Comparison of ENCODE assay signal across 8 mouse cellular contexts in genomic region chr1:34850343-34851136, GRCm38 (mm10). TPM values are rescaled to one million over a fixed set of nuclear protein-coding genes. Genes with fewer than 3 reads are reported as not detected.
DNase-seq lines count a peak whose midpoint lies in the region; ATAC-seq and TF ChIP-seq lines count a peak whose summit lies in the region.

No protein-coding gene starts in this region.

- H3K27me3 ChIP-seq in kidney, embryonic 14.5 days (ENCODE audit: control insufficient read depth, insufficient read depth, low read length) = no peaks in the 10 kb centered on the region
- no peaks in the 10 kb centered on the region for H3K27me3 ChIP-seq in forebrain, embryonic 16.5 days (replicated peaks; ENCODE audit: control insufficient read depth, insufficient read depth, low read length)
- H3K27me3 ChIP-seq in liver, postnatal 0 days (ENCODE audit: insufficient read depth, low read length) = no peaks in the 10 kb centered on the region

- no peak for TF ChIP-seq CTCF in liver, postnatal 0 days (IDR thresholded peaks at IDR 0.05; ENCODE audit: low read depth)

- peak; percentile 45 for ATAC-seq in kidney, embryonic 14.5 days (ENCODE audit: low FRiP score, low TSS enrichment)
- peak; percentile 65 for ATAC-seq in forebrain, embryonic 16.5 days
- ATAC-seq in liver, postnatal 0 days = peak; percentile 45; the same call in 1 of the 2 replicates
- no peak for ATAC-seq in megakaryocyte-erythroid progenitor cell, adult 5-6 weeks (replicated peaks; ENCODE audit: low FRiP score, low TSS enrichment, poor library complexity, severe bottlenecking)
- no peak for ATAC-seq in granulocyte monocyte progenitor cell, adult 5-6 weeks (replicated peaks; ENCODE audit: poor library complexity, severe bottlenecking)

- no peak overlapping the region for H3K27ac ChIP-seq in kidney, embryonic 14.5 days (ENCODE audit: low read depth, low read length)
- no peak overlapping the region for H3K27ac ChIP-seq in forebrain, embryonic 16.5 days (ENCODE audit: low read length)
- no peak overlapping the region for H3K27ac ChIP-seq in liver, postnatal 0 days (ENCODE audit: low read depth)

- TF ChIP-seq EP300 in liver, postnatal 0 days (IDR thresholded peaks at IDR 0.05; ENCODE audit: low read depth) = no peak

- H3K4me2 ChIP-seq in kidney, embryonic 14.5 days (replicated peaks; ENCODE audit: low read depth, low read length) = peak overlapping the region; percentile 59
- peak overlapping the region; percentile 73 for H3K4me2 ChIP-seq in forebrain, embryonic 16.5 days (ENCODE audit: low read length)
- peak overlapping the region; percentile 89 for H3K4me2 ChIP-seq in liver, postnatal 0 days (ENCODE audit: low read depth, low read length)

- H3K4me1 ChIP-seq in kidney, embryonic 14.5 days (ENCODE audit: control insufficient read depth, insufficient read depth, low read length) = peaks cover 11% of the 10 kb centered on the region; the same call in 1 of the 2 replicates
- H3K4me1 ChIP-seq in forebrain, embryonic 16.5 days (replicated peaks; ENCODE audit: control insufficient read depth, insufficient read depth, low read length) = peaks cover 18% of the 10 kb centered on the region
- peaks cover 10% of the 10 kb centered on the region for H3K4me1 ChIP-seq in liver, postnatal 0 days (ENCODE audit: insufficient read depth)

- no peak for DNase-seq in kidney, adult 11 months
- DNase-seq in brain, adult 2 months (ENCODE audit: low read depth, low spot score) = peak; percentile 77
- DNase-seq in liver, postnatal 0 days = no peak
- no peak for DNase-seq in layer of hippocampus, adult 18-20 months (ENCODE audit: low spot score in 2 of 2)

- H3K36me3 ChIP-seq in kidney, embryonic 14.5 days (ENCODE audit: control insufficient read depth, insufficient read depth, low read length) = no peaks in the 10 kb centered on the region
- H3K36me3 ChIP-seq in forebrain, embryonic 16.5 days (ENCODE audit: control insufficient read depth, insufficient read depth) = no peaks in the 10 kb centered on the region
- no peaks in the 10 kb centered on the region for H3K36me3 ChIP-seq in liver, postnatal 0 days (replicated peaks; ENCODE audit: insufficient read depth, low read length)

- H3K9me3 ChIP-seq in kidney, embryonic 14.5 days (ENCODE audit: control insufficient read depth, low read length) = no peaks in the 10 kb centered on the region
- no peaks in the 10 kb centered on the region for H3K9me3 ChIP-seq in forebrain, embryonic 16.5 days (ENCODE audit: control insufficient read depth, low read length)
- H3K9me3 ChIP-seq in liver, postnatal 0 days (ENCODE audit: low read length) = no peaks in the 10 kb centered on the region

- peak overlapping the region; percentile 68 for H3K9ac ChIP-seq in kidney, embryonic 14.5 days (ENCODE audit: low read depth, low read length)
- H3K9ac ChIP-seq in forebrain, embryonic 16.5 days (replicated peaks; ENCODE audit: low read depth, low read length) = peak overlapping the region; percentile 85
- H3K9ac ChIP-seq in liver, postnatal 0 days (replicated peaks) = peak overlapping the region; percentile 74; the same call in 1 of the 2 replicates

- peak overlapping the region; percentile 62 for H3K4me3 ChIP-seq in kidney, embryonic 14.5 days (ENCODE audit: low read length)
- peak overlapping the region; percentile 91 for H3K4me3 ChIP-seq in forebrain, embryonic 16.5 days (replicated peaks; ENCODE audit: low read length)
- H3K4me3 ChIP-seq in liver, postnatal 0 days (ENCODE audit: low read depth, low read length) = peak overlapping the region; percentile 61

- WGBS in kidney, embryonic 14.5 days = 40% methylated on average over 11 of the region's 11 CpGs
- WGBS in forebrain, embryonic 16.5 days = 35% methylated on average over 10 of the region's 11 CpGs
- 42% methylated on average over 11 of the region's 11 CpGs for WGBS in liver, postnatal 0 days (ENCODE audit: insufficient replicate concordance)

RNA-seq across cellular contexts. Expression of gene Plekhb2, which starts 0.8 kb away (rescaled TPM):
- polyA plus RNA-seq in kidney, embryonic 14.5 days (2014; fragmentation: Nextera tagmentation; extraction: Ambion mirVana) = 18.7 and 36.0 TPM in 2 replicates
- 73.9 and 86.4 TPM in 2 replicates for polyA plus RNA-seq in forebrain, embryonic 16.5 days (2015; fragmentation: Nextera tagmentation; extraction: Ambion mirVana)
- polyA plus RNA-seq in liver, postnatal 0 days (2015; fragmentation: Nextera tagmentation; extraction: Ambion mirVana) = 9.2 and 10.1 TPM in 2 replicates
- 20.7 and 25.3 TPM in 2 replicates for total RNA-seq in megakaryocyte-erythroid progenitor cell, adult 5-6 weeks (2014; fragmentation: Nextera tagmentation)
- 8.9 and 13.9 TPM in 2 replicates for total RNA-seq in megakaryocyte-erythroid progenitor cell, adult 5-6 weeks (2017)
- 100 to 1,000 TPM; 214 to 227 TPM for total RNA-seq in layer of hippocampus, adult 18-20 months (2021)
- total RNA-seq in granulocyte monocyte progenitor cell, adult 5-6 weeks (2014; fragmentation: Nextera tagmentation) = 26.0 and 29.6 TPM in 2 replicates
- 16.4 and 19.3 TPM in 2 replicates for total RNA-seq in granulocyte monocyte progenitor cell, adult 5-6 weeks (2017)

RNA-seq across cellular contexts. Expression of gene Fam168b, which starts 7.7 kb away (rescaled TPM):
- polyA plus RNA-seq in kidney, embryonic 14.5 days (2014; fragmentation: Nextera tagmentation; extraction: Ambion mirVana) = 39.8 and 68.8 TPM in 2 replicates
- polyA plus RNA-seq in forebrain, embryonic 16.5 days (2015; fragmentation: Nextera tagmentation; extraction: Ambion mirVana) = 161 and 186 TPM in 2 replicates
- polyA plus RNA-seq in liver, postnatal 0 days (2015; fragmentation: Nextera tagmentation; extraction: Ambion mirVana) = 9.6 and 11.3 TPM in 2 replicates
- total RNA-seq in megakaryocyte-erythroid progenitor cell, adult 5-6 weeks (2014; fragmentation: Nextera tagmentation) = 49.0 and 63.7 TPM in 2 replicates
- 48.1 and 62.1 TPM in 2 replicates for total RNA-seq in megakaryocyte-erythroid progenitor cell, adult 5-6 weeks (2017)
- total RNA-seq in layer of hippocampus, adult 18-20 months (2021) = 100 to 1,000 TPM; 227 to 236 TPM
- 45.7 and 55.5 TPM in 2 replicates for total RNA-seq in granulocyte monocyte progenitor cell, adult 5-6 weeks (2014; fragmentation: Nextera tagmentation)
- 54.2 and 59.6 TPM in 2 replicates for total RNA-seq in granulocyte monocyte progenitor cell, adult 5-6 weeks (2017)

Comparison
In these comparisons a context has a peak if more than half of its experiments do, and no peak if none do; other contexts are left out.
1. ATAC-seq: peak in kidney, embryonic 14.5 days (single experiment), forebrain, embryonic 16.5 days (single experiment) and liver, postnatal 0 days (single experiment); none in megakaryocyte-erythroid progenitor cell, adult 5-6 weeks (single experiment) and granulocyte monocyte progenitor cell, adult 5-6 weeks (single experiment).
2. RNA of gene Plekhb2, which starts 0.8 kb away (total RNA-seq): 214 to 227 TPM in layer of hippocampus, adult 18-20 months; 16.4 to 29.6 TPM in granulocyte monocyte progenitor cell, adult 5-6 weeks and 8.9 to 25.3 TPM in megakaryocyte-erythroid progenitor cell, adult 5-6 weeks; every median in the first group is over 4 times any median in the second.
3. Peak in every context shown above with its lines, with median percentiles within 50 percentile points of each other: H3K4me2 ChIP-seq, H3K4me3 ChIP-seq and H3K9ac ChIP-seq.